10 mouse cellular contexts compared by ENCODE assay signal in genomic region chr4:95378645-95379044, GRCm38 (mm10).
DNase-seq lines count a peak whose midpoint lies in the region; TF ChIP-seq lines count a peak whose summit lies in the region.
"Had no signal": no experiment of that assay in that cellular context is flagged by ENCODE, and none has a peak within 500 bp of the region (broad histone marks: within the 10 kb centered on the region; RNA-seq: fewer than 3 reads in every experiment).

No protein-coding gene starts in this region.

- DNase-seq in cerebellum, postnatal 25 days: peak; percentile 18 to 19
- no peak for DNase-seq in cerebellum, adult 11-12 months
- peak; percentile 53 for DNase-seq in layer of hippocampus, adult 11-12 months (ENCODE audit: low spot score)
- no peak for DNase-seq in layer of hippocampus, postnatal 25 days (ENCODE audit: extremely low spot score in 1 of 2, low spot score in 1 of 2)
- DNase-seq in adrenal gland, postnatal 14 days: peak; percentile 43
- DNase-seq in layer of hippocampus, adult 2 months (ENCODE audit: low spot score in 2 of 2): peak; percentile 13 to 43
- DNase-seq in urinary bladder, postnatal 25 days (ENCODE audit: low spot score): no peak
- DNase-seq in left cerebral cortex, postnatal 36 days (ENCODE audit: low spot score in 2 of 2): no peak
- DNase-seq: lung, embryonic 14.5 days; thymus, postnatal 4 days had no signal

- intact Hi-C loops in left cerebral cortex, postnatal 36 days (cut with DNase I): no loop called here

- peak overlapping the region; percentile 74 for H3K27ac ChIP-seq in layer of hippocampus, adult 2 months

- no peak for TF ChIP-seq CTCF in layer of hippocampus, adult 2 months (conservative IDR thresholded peaks at IDR 0.05)

- no peak overlapping the region for H3K4me3 ChIP-seq in layer of hippocampus, adult 2 months

Comparison
In these comparisons a context has a peak if more than half of its experiments do, and no peak if none do; other contexts are left out.
1. DNase-seq: peak in cerebellum, postnatal 25 days (2 of 2), layer of hippocampus, adult 11-12 months (single experiment), adrenal gland, postnatal 14 days (single experiment) and layer of hippocampus, adult 2 months (2 of 2); none in cerebellum, adult 11-12 months (single experiment), layer of hippocampus, postnatal 25 days (0 of 2), urinary bladder, postnatal 25 days (single experiment) and left cerebral cortex, postnatal 36 days (0 of 2).